Mouse (Mus musculus) C2C12 (cell line): ENCODE data around the gene Ppp1r37. TPM values are rescaled to one million over a fixed set of nuclear protein-coding genes. Genes with fewer than 3 reads are reported as not detected.
A peak's percentile ranks its signal among the peaks of the same experiment; 100 is the strongest.

ENCODE experiments used
- H3K27me3 ChIP-seq: one replicate; pipeline ENCODE4 v1.6.1; 2011; ENCODE audit not compliant: control insufficient read depth, insufficient read depth, insufficient read length
- H3K36me3 ChIP-seq: one replicate; pipeline ENCODE4 v1.6.1; 2011; ENCODE audit not compliant: control insufficient read depth, insufficient read depth
- H3K4me3 ChIP-seq: one replicate; pipeline ENCODE4 v1.5.1; 2011; ENCODE audit warnings: mild to moderate bottlenecking, control low read depth; ENCODE audit not compliant: poor library complexity, insufficient read depth, severe bottlenecking
- H3K79me2 ChIP-seq: one replicate; pipeline ENCODE4 v1.6.1; 2011; ENCODE audit not compliant: control insufficient read depth, insufficient read depth
- H3K79me3 ChIP-seq: one replicate; pipeline ENCODE4 v1.6.1; 2011; ENCODE audit warnings: low read depth, control low read depth
- H3ac ChIP-seq: one replicate; pipeline ENCODE3; 2011; ENCODE audit warnings: low read depth; ENCODE audit not compliant: control insufficient read depth, insufficient read length
- CEBPB ChIP-seq: IDR thresholded peaks from one replicate; pipeline ENCODE4 v1.6.1; 2011; ENCODE audit warnings: low read depth, mild to moderate bottlenecking, control low read depth, moderate library complexity
- CTCF ChIP-seq: IDR thresholded peaks from one replicate; pipeline ENCODE4 v1.5.1; 2011; ENCODE audit not compliant: control insufficient read depth, insufficient read depth, insufficient read length
- FOSL1 ChIP-seq: IDR thresholded peaks from one replicate; pipeline ENCODE4 v1.8.0; 2011; ENCODE audit warnings: mild to moderate bottlenecking, low read length; ENCODE audit not compliant: poor library complexity, insufficient read depth, severe bottlenecking
- MAX ChIP-seq: IDR thresholded peaks from one replicate; pipeline ENCODE4 v1.6.1; 2011; ENCODE audit warnings: mild to moderate bottlenecking, control low read depth
- MYOD1 ChIP-seq: IDR thresholded peaks from one replicate; pipeline ENCODE4 v1.6.1; 2011; ENCODE audit warnings: low read depth; ENCODE audit not compliant: control insufficient read depth, insufficient read length
- MYOG ChIP-seq: IDR thresholded peaks from one replicate; pipeline ENCODE4 v1.6.1; 2011; ENCODE audit not compliant: control insufficient read depth, insufficient read length; ENCODE audit errors: extremely low read depth
- USF1 ChIP-seq: IDR thresholded peaks from one replicate; pipeline ENCODE4 v1.6.1; 2011; ENCODE audit warnings: low read depth, mild to moderate bottlenecking, control low read depth, moderate library complexity
- polyA plus RNA-seq: library from polyadenylated mRNA; unstranded; fragments of >200 nt; fragmentation: generic; extraction: Trizol; gene quantifications from one replicate; pipeline ENCODE4 v1.2.1, GENCODE M21; 2012; ENCODE audit warnings: missing spikeins

The Ppp1r37 gene
- polyA plus RNA-seq, 1 experiment: 32.6 TPM

DNA sequence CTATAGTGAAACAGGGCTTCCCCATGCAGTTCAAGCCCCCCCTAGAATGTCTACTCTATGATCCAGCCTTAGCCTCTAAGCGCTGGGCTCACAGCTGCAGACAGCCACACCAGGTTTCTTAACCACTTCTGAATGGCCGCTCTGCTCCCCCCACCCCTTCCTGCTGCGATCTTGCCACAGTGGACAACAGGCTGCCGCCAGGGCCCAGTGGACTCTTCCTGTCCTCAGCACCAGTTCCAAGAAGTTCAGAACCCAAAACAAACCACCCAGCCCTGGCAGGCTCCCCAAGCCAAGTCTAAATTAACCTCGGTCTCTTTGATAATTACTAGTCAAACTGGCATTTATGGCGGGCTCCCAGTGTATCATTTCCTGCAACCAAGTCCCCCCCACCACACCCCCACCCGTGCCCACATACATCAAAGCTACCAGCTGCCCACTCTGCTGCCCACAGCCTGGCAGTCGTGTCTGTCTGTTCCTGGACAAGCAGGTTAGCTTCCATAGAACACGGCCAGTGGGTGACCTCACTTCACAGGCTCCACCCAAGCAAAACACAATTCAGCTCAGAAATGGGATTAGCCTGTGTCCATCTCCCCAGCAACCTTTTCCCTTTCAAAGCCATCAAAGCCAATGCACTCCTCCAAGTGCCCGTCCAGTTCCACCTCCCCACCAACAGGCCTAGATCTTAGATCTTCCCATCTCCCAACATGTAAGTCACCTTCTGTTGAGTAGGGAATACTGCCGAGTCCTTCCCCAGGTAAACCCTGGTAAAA is 2.2 kb downstream of the Ppp1r37 start:
- peaks cover 55% of the 10 kb centered on the region for H3K79me3 ChIP-seq
- peaks cover 15% of the 10 kb centered on the region for H3K36me3 ChIP-seq

DNA sequence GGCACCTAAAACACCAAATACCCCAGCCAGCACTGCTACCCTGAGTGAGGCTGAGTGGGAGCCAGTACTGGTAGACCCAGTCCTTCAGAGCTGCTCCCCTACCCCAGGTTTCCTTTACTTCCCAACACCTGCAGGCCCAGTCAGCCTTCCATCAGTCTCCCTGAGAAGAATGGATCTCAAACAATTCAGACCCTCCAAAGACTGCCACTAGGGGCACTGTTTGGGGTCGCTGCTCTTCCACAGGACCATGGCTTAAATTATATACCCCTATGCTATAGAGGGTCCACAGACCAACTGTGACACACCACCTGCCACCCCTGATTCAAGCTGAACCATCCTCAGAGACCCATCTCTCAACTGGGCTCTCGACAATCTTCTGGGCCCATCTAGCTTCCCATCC is 3.9 kb downstream of the Ppp1r37 start:
- Histone ChIP-seq H3K4me3 (no peak overlapping the region), H3K79me3 (peaks cover 63% of the 10 kb centered on the region), H3K27me3 (no peaks in the 10 kb centered on the region), H3K79me2 (peaks cover 76% of the 10 kb centered on the region), H3ac (no peak overlapping the region), H3K36me3 (peaks cover 4% of the 10 kb centered on the region)
- TF ChIP-seq USF1: no peak
- TF ChIP-seq CEBPB: no peak
- no peak for TF ChIP-seq FOSL1
- no peak for TF ChIP-seq MYOD1
- TF ChIP-seq MYOG: no peak
- no peak for TF ChIP-seq MAX
- no peak for TF ChIP-seq CTCF

More for the DNA sequence above, 2.2 kb downstream of the Ppp1r37 start:
- TF ChIP-seq CEBPB (no peak), FOSL1 (no peak), MYOG (no peak), MYOD1 (no peak)
- Histone ChIP-seq H3ac (peak overlapping the region; percentile 93), H3K79me2 (peaks cover 63% of the 10 kb centered on the region), H3K27me3 (no peaks in the 10 kb centered on the region), H3K4me3 (peak overlapping the region; percentile 83)

DNA sequence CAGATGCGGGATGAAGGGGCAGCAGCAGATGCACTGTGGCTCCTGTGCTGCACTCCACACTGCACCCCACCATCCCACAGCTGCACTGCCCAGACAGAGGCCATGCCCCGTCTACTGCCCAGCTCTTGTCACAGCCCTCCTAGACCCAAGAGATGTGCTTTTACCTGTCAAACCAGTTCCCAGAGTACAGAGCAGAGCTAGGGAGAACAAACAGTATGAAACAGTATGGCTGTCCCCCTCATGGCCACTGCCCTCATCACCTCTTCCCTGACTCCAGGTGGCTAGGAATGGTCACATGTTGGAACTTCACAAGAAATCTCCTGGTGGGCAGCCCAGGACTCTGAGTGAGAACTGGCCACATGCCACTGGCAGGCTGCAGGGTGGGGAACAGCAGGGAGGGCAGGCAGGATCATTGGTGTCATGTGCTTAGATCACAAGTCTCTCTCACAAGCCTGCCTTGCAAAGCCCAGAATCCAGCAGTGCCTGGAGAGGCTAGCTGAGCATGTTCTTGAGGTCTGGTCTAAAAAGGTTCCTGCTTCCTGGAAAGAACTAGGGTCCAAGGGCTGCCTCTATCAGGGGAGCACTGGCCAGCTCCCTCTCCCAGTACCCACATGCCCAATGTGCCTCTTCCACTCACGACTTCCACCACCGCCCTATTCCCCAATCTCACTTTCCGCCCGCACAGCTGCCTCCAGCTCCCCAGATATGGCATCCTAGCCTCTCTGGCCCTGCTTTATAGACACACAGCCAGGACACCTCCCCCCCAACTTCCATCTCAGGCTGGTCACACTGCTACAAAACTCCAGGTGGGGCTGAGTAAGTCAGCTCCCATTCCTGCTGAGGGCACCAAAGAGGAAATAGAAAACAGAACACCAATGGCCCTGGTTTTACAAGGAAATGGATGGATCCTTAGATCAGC is 4.6 kb downstream of the Ppp1r37 start:
- Histone ChIP-seq H3K79me3 (peaks cover 67% of the 10 kb centered on the region), H3K4me3 (no peak overlapping the region), H3K27me3 (no peaks in the 10 kb centered on the region), H3K36me3 (no peaks in the 10 kb centered on the region), H3K79me2 (peaks cover 83% of the 10 kb centered on the region), H3ac (no peak overlapping the region)
- TF ChIP-seq MYOG (no peak), MYOD1 (no peak), CTCF (no peak), USF1 (no peak), CEBPB (no peak), FOSL1 (no peak), MAX (no peak)

DNA sequence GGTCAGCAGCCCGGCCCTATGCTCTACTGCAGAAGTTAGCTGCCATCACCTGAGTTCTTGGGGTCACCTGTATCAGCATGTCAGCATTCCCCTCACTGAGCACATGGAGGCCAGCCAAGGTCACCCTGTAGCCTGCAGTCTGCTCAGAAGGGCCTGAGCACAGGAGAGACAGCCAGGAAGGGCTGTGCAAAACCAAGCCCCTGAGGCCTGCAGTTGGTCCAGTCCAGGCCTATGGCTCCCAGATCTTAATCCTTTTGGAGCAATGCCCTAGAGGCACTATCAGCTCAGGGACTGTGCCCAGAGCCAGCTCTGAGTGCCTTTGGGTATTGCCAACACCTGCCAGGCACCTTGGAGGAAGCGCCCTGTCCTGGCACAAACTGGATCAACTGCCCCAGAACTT is 5.8 kb downstream of the Ppp1r37 start:
- Histone ChIP-seq H3K36me3 (no peaks in the 10 kb centered on the region), H3K4me3 (no peak overlapping the region), H3K27me3 (no peaks in the 10 kb centered on the region), H3K79me2 (peaks cover 95% of the 10 kb centered on the region), H3K79me3 (peaks cover 72% of the 10 kb centered on the region), H3ac (no peak overlapping the region)
- TF ChIP-seq MYOG (no peak), CTCF (no peak), FOSL1 (no peak)

DNA sequence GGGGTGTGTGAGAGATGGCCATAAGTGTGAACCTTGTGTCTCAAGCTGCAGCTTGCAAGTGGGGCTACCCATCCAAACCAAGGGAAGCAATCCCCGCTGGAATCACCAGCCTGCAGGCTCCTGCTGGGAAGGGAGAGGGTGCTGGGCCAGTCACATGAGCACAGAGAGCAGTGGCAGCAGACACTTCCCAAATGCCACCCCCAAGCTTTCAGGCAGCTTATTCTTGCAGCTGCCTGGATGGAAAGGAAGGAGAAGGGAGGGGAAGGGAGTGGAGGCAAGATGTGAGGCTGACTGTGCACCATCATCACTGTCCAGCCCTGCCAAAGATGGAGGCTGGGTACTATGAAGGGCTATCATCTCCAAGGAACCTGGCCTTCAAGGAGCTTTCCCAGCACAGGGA is 8.7 kb downstream of the Ppp1r37 start:
- no peak overlapping the region for H3ac ChIP-seq
- H3K79me3 ChIP-seq: peaks cover 61% of the 10 kb centered on the region
- no peaks in the 10 kb centered on the region for H3K36me3 ChIP-seq
- no peak overlapping the region for H3K4me3 ChIP-seq
- H3K79me2 ChIP-seq: peaks cover 96% of the 10 kb centered on the region
- no peaks in the 10 kb centered on the region for H3K27me3 ChIP-seq
- TF ChIP-seq USF1: no peak
- no peak for TF ChIP-seq CTCF
- TF ChIP-seq FOSL1: no peak
- no peak for TF ChIP-seq MYOD1
